Mouse (Mus musculus) hindbrain, embryonic 11.5 days (tissue): ENCODE data around the gene Lmo7. TPM values are rescaled to one million over a fixed set of nuclear protein-coding genes. Genes with fewer than 3 reads are reported as not detected.

Experiments
- ATAC-seq: fragments of 200-750 bp; cut with Nextera tagmentation; 2 replicates; pipeline ENCODE4 v1.8.0; 2017; ENCODE audit warnings: mild to moderate bottlenecking, moderate TSS enrichment, moderate library complexity; ENCODE audit not compliant: low FRiP score
- DNase-seq: peaks from one replicate; pipeline ENCODE4 v3.0.0-alpha.2; 2015; ENCODE audit warnings: low spot score
- H3K27ac ChIP-seq: fragments of 300-500 bp; sonication (generic); 2 replicates; pipeline ENCODE4 v1.5.1; 2014; ENCODE audit warnings: mild to moderate bottlenecking, low read depth, low read length
- H3K27me3 ChIP-seq: fragments of 300-500 bp; sonication (generic); 2 replicates; pipeline ENCODE4 v1.6.1; 2014; ENCODE audit warnings: mild to moderate bottlenecking, low read length, moderate library complexity, mixed read lengths; ENCODE audit not compliant: control insufficient read depth, insufficient read depth
- H3K36me3 ChIP-seq: fragments of 300-500 bp; sonication (generic); 2 replicates; pipeline ENCODE4 v1.6.1; 2014; ENCODE audit warnings: mild to moderate bottlenecking, low read length, moderate library complexity, mixed read lengths; ENCODE audit not compliant: control insufficient read depth, insufficient read depth
- H3K4me1 ChIP-seq: fragments of 300-500 bp; sonication (generic); replicated peaks from 2 replicates; pipeline ENCODE4 v1.6.1; 2014; ENCODE audit warnings: low read length, mixed read lengths; ENCODE audit not compliant: control insufficient read depth, insufficient read depth
- H3K4me2 ChIP-seq: fragments of 300-500 bp; sonication (generic); replicated peaks from 2 replicates; pipeline ENCODE4 v1.6.1; 2014; ENCODE audit warnings: mild to moderate bottlenecking, low read depth, low read length
- H3K4me3 ChIP-seq: fragments of 300-500 bp; sonication (generic); 2 replicates; pipeline ENCODE4 v1.5.1; 2014; ENCODE audit warnings: low read depth, low read length
- H3K9ac ChIP-seq: fragments of 300-500 bp; sonication (generic); 2 replicates; pipeline ENCODE4 v1.6.1; 2014; ENCODE audit warnings: low read depth, low read length
- H3K9me3 ChIP-seq: fragments of 300-500 bp; sonication (generic); 2 replicates; pipeline ENCODE4 v1.6.1; 2016; ENCODE audit warnings: low read length; ENCODE audit not compliant: control insufficient read depth
- WGBS: fragments of 180-500 bp; shearing (Covaris S2); extraction: QIAGEN DNeasy Blood & Tissue Kit; methylation state at CpG from one replicate; pipeline ENCODE4 v1.1.7; 2014; 5-methylcytosine and 5-hydroxymethylcytosine counted together
- polyA plus RNA-seq: library from polyadenylated mRNA; unstranded; fragments of >200 nt; fragmentation: Nextera tagmentation; extraction: Ambion mirVana; gene quantifications from 2 replicates; pipeline ENCODE4 v1.2.1, GENCODE M21; 2014

The Lmo7 gene
- polyA plus RNA-seq, 1 experiment from 2014 or later = 3.3 TPM

DNA sequence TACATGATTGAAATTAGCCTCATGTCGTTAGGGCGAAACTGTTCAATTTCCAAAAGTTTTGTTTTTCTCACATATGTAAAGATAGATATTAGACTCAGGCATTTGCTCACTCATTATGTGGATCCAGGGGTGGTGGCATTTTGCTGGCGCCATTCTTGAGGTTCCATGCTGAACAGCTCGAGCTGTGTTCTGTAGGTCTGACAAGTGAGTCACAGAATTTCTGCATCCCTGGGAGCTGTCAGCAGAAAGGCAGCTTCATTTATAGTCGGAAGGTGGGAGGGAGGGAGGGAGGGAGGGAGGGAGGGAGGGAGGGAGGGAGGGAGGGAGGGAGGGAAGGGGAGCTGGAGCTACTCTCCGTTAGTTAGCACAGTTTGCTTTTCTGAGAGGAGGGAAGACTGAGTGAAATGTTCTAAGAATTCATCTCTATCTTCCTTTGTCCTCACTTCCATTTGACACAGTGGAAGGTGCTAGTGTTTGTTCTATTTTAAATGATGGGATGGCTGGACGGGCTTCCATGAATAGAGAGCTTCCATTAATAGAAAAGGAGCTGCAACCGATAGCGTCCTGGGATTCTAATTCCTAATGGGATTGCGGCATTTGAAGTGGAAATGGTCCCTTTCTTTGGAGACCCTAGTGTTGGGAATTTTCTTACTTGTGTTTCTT, 137.4 kb downstream of the Lmo7 start:
- no peaks in the 10 kb centered on the region for H3K4me1 ChIP-seq
- no peak overlapping the region for H3K9ac ChIP-seq
- H3K27ac ChIP-seq = no peak overlapping the region
- ATAC-seq (no peak), DNase-seq (no peak)
- 64% methylated on average over 10 of the region's 10 CpGs for WGBS
- no peak overlapping the region for H3K4me2 ChIP-seq
- no peaks in the 10 kb centered on the region for H3K9me3 ChIP-seq
- no peaks in the 10 kb centered on the region for H3K36me3 ChIP-seq
- H3K4me3 ChIP-seq = no peak overlapping the region
- no peaks in the 10 kb centered on the region for H3K27me3 ChIP-seq

DNA sequence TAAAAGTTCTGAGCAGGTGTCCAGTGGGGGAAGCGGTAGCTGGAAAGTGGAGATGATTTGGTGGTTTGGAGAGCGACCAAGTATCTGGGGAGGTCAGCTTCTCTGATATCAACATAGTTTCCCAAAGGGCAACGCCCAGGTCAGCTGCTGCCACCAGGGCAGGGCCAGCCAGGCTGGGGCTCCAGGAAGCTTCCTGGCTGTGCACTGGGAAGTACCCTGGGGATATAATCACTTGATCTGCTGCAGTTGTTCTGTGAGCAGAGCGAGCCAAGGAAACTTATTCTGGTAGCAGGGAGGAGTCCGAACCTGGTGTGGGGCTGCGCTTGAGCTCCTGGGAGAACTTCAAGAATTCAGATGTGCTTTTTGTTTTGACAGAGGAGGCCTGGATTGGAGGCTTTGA, 139.4 kb downstream of the Lmo7 start:
- no peaks in the 10 kb centered on the region for H3K4me1 ChIP-seq
- ATAC-seq (no peak), DNase-seq (no peak)
- no peak overlapping the region for H3K9ac ChIP-seq
- H3K4me2 ChIP-seq = no peak overlapping the region
- no peaks in the 10 kb centered on the region for H3K27me3 ChIP-seq
- H3K4me3 ChIP-seq = no peak overlapping the region
- 76% methylated on average over 6 of the region's 6 CpGs for WGBS
- no peak overlapping the region for H3K27ac ChIP-seq
- H3K36me3 ChIP-seq = no peaks in the 10 kb centered on the region
- no peaks in the 10 kb centered on the region for H3K9me3 ChIP-seq

DNA sequence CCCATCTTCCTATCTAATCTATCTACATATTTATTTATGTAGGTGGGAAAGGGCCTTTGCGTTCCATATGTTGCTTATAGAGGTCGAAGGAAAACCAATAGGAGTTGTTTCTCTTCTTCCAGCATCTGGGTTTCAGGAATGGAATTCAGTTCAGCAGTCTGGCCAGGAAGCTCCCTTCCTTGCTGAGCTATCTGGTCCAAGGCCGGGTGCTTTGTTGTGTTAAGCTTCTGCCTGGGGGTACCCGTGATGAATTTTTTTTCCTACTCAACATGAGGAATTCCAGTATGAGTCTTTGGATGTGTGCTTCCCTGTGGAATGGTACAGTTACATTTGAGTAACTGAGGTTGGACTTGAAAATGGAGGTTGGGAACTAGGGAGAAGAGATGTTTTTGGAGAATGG, 139.9 kb downstream of the Lmo7 start:
- ATAC-seq = no peak
- H3K9me3 ChIP-seq = no peaks in the 10 kb centered on the region
- WGBS = 75% methylated on average over 4 of the region's 4 CpGs

DNA sequence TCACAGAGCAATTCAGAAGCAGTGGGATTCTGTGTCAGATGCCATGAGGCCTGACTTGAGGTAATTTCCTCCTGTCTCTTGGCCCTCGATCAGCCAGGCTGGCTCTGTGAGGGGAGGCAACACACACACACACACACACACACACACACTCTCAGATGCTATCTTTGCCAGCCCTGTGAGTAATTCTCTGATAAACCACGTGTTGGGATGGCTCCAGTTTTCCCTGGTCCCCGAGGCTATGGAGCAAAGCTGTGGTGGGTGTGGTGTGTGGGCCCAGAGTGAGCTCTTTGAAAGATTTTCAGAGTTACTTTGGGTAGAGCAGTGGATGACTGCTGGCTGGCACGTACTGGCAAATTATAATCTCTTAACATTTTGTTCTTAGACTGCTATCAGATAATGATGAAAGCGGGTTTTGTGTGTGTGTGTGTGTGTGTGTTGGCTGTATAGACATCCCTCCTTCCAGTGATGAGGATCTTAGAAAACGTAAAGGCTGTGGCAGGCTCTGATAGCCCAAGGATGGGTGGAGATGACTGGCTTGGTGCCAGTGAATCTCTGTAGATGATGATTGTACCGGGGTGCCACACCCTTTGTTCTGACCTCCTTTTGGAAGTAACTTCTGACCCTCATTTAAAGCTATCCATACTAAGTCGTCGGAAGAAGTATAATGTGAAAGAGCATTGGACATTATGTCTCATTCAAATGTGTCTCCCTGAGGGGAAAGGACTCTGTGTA, 140.6 kb downstream of the Lmo7 start:
- H3K27me3 ChIP-seq = no peaks in the 10 kb centered on the region
- H3K9ac ChIP-seq = no peak overlapping the region
- no peaks in the 10 kb centered on the region for H3K9me3 ChIP-seq
- DNase-seq (no peak), ATAC-seq (no peak)
- WGBS = 78% methylated on average over 9 of the region's 9 CpGs
- H3K27ac ChIP-seq = no peak overlapping the region
- H3K4me3 ChIP-seq = no peak overlapping the region
- H3K4me1 ChIP-seq = no peaks in the 10 kb centered on the region
- no peak overlapping the region for H3K4me2 ChIP-seq
- H3K36me3 ChIP-seq = no peaks in the 10 kb centered on the region

More for the DNA sequence above, 139.9 kb downstream of the Lmo7 start:
- Histone ChIP-seq H3K9ac (no peak overlapping the region), H3K4me3 (no peak overlapping the region), H3K4me2 (no peak overlapping the region), H3K36me3 (no peaks in the 10 kb centered on the region), H3K27me3 (no peaks in the 10 kb centered on the region), H3K4me1 (no peaks in the 10 kb centered on the region), H3K27ac (no peak overlapping the region)
- DNase-seq = no peak

DNA sequence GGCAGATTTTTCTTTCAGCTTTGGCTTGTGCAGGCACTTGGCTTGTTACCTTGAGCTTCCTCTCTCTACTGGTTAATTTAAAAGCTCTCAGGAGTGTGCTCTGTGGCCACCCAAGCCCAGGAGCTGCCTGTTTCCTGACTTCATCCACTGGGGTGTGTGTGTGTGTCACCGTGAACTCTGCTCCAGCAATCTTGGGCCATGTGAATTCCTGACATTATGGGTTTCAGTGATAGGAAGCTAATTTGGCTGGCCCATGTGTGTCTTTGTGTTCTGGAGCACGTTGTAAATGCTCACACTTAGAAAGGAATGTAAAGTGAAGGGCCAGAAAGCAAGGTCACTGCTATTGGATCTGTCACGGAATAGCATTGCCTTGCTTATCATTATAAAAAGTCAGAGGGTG, 143.1 kb downstream of the Lmo7 start:
- H3K4me3 ChIP-seq = no peak overlapping the region
- no peak for DNase-seq
- H3K4me2 ChIP-seq = no peak overlapping the region
- ATAC-seq = no peak
- 83% methylated on average over 3 of the region's 3 CpGs for WGBS
- no peak overlapping the region for H3K9ac ChIP-seq
- no peaks in the 10 kb centered on the region for H3K9me3 ChIP-seq
- H3K27ac ChIP-seq = no peak overlapping the region
- no peaks in the 10 kb centered on the region for H3K36me3 ChIP-seq
- H3K4me1 ChIP-seq = no peaks in the 10 kb centered on the region
- no peaks in the 10 kb centered on the region for H3K27me3 ChIP-seq

DNA sequence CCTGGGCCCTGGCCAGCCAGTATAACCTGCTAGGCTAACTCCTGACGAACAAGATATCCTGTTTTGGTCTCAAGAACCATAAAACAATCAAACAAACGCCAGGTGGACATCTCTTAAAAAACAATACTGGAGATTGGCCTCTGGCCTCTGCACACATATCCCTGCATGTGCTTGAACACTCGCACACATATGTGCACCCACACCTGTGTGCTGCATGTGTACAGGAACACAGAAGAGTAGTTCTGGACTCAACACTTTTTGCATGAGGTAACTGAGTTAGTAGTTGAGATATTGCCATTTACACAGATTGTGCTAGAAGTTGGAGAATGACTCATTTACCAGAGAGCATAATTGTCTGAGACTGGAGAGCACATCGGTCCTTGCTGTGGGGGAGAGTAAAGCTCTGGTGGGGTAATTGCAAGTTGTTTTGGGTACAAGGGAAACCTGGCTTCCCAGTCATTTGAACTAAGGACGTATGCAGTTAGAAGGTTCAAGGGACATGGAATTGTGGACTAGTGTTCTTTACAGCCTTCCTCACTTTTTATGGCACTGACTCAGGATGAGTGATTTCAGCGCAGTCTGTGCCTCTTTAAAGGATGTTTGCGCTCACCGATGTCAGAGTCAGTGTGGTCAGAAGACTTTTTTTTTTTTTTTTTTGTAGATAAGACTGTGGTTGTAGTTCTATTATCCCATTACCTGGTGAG, 148.7 kb downstream of the Lmo7 start:
- WGBS = 84% methylated on average over 8 of the region's 8 CpGs
- DNase-seq (no peak), ATAC-seq (no peak)
- no peaks in the 10 kb centered on the region for H3K36me3 ChIP-seq
- no peaks in the 10 kb centered on the region for H3K27me3 ChIP-seq
- H3K4me1 ChIP-seq = no peaks in the 10 kb centered on the region
- H3K9me3 ChIP-seq = no peaks in the 10 kb centered on the region
- no peak overlapping the region for H3K27ac ChIP-seq
- H3K9ac ChIP-seq = no peak overlapping the region
- no peak overlapping the region for H3K4me2 ChIP-seq
- no peak overlapping the region for H3K4me3 ChIP-seq

DNA sequence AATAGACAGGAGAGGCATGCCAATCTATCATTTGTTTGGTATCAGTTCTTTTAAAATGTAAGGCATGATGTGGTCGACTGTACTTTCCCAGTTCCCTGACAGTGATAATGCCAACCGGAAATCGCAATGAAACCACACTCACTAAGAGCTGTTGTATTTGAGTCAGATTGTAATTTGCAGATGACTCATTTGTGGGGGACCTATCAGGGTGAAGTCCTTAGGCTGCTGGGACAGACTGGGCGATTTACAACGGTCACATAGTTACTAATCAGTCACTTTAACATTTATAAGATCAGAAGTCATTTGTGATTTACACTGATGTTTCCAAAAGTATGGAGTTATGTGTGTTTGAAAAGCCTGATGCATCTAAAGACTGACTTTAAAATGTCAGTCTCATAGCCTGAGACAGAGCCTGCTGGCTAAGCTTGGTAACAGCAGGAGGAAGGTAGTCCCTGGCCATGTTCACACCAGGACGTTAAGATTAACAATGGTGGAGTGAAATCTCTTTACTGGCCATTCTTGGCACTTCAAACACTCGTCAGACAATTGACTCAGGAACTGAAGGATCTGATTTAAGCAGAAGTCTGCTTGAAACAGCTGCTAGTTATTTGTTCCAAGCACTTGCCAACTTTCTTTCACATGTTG, 149.4 kb downstream of the Lmo7 start:
- Histone ChIP-seq H3K4me3 (no peak overlapping the region), H3K9ac (no peak overlapping the region), H3K4me2 (no peak overlapping the region), H3K27me3 (no peaks in the 10 kb centered on the region), H3K36me3 (no peaks in the 10 kb centered on the region), H3K9me3 (no peaks in the 10 kb centered on the region), H3K4me1 (no peaks in the 10 kb centered on the region), H3K27ac (no peak overlapping the region)
- DNase-seq = no peak
- no peak for ATAC-seq
- 54% methylated on average over 7 of the region's 7 CpGs for WGBS

DNA sequence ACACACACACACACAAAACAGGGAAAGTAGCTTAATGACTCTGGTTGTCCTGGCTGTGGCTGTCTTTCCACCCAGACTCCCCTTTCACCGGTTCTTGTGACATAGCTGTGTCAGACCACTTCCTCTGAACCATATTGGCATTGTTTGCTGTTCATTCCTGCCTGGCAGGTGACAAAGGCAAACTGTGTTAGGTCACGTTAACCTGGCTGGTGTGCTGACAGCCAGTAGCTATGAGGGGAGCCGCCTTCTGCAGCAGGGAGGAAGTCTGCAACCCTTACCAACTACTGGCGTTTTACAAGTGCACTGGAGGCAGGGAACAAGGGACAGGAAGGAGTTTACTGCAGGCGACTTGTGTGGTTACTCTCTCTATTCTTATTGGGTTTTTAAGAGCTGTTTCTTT, 153.2 kb downstream of the Lmo7 start:
- H3K4me2 ChIP-seq = no peak overlapping the region
- H3K36me3 ChIP-seq = no peaks in the 10 kb centered on the region
- ATAC-seq (no peak), DNase-seq (no peak)
- H3K9me3 ChIP-seq = no peaks in the 10 kb centered on the region
- 46% methylated on average over 5 of the region's 5 CpGs for WGBS
- no peak overlapping the region for H3K4me3 ChIP-seq
- H3K27me3 ChIP-seq = no peaks in the 10 kb centered on the region
- H3K9ac ChIP-seq = no peak overlapping the region
- no peaks in the 10 kb centered on the region for H3K4me1 ChIP-seq
- no peak overlapping the region for H3K27ac ChIP-seq
